Mouse (Mus musculus) olfactory bulb, adult 2 months (tissue): ENCODE results near the gene Rexo2. TPM values are rescaled to one million over a fixed set of nuclear protein-coding genes. Genes with fewer than 3 reads are reported as not detected.
"Not testable (repeated sequence)": the region's sequence is repeated elsewhere in the genome, so short reads cannot be mapped to it uniquely, and the experiment has no call there.

Experiments used
- H3K27ac ChIP-seq: fragments of 200-500 bp; 2 replicates; pipeline ENCODE4 v1.5.1; 2012; ENCODE audit warnings: low read depth, low read length; ENCODE audit not compliant: insufficient read depth
- H3K4me1 ChIP-seq: fragments of 200-500 bp; 2 replicates; pipeline ENCODE4 v1.6.1; 2012; ENCODE audit warnings: low read length; ENCODE audit not compliant: control insufficient read depth, insufficient read depth
- H3K4me3 ChIP-seq: fragments of 200-500 bp; 2 replicates; pipeline ENCODE4 v1.5.1; 2012; ENCODE audit warnings: mild to moderate bottlenecking, low read depth, low read length, moderate library complexity; ENCODE audit not compliant: insufficient read depth
- CTCF ChIP-seq: fragments of 200-500 bp; IDR thresholded peaks from 2 replicates; pipeline ENCODE4 v1.5.1; 2012; ENCODE audit warnings: low read depth, mild to moderate bottlenecking, low read length, moderate library complexity; ENCODE audit not compliant: insufficient read depth
- POLR2A ChIP-seq: fragments of 200-500 bp; IDR thresholded peaks from 2 replicates; pipeline ENCODE4 v1.6.1; 2012; ENCODE audit warnings: mild to moderate bottlenecking, low read depth, low read length, moderate library complexity; ENCODE audit not compliant: insufficient read depth
- WGBS: fragments of 180-500 bp; shearing (Covaris S2); methylation state at CpG from one replicate; pipeline ENCODE4 v1.1.7; 2018; 5-methylcytosine and 5-hydroxymethylcytosine counted together
- polyA plus RNA-seq: library from polyadenylated mRNA; stranded (reverse); fragments of >200 nt; gene quantifications from 2 replicates; pipeline ENCODE4 v1.2.4, GENCODE M21; 2012; ENCODE audit warnings: low replicate concordance; ENCODE audit not compliant: missing spikeins, insufficient read depth, insufficient read length

The Rexo2 gene
- not detected in 2 replicates for polyA plus RNA-seq

DNA sequence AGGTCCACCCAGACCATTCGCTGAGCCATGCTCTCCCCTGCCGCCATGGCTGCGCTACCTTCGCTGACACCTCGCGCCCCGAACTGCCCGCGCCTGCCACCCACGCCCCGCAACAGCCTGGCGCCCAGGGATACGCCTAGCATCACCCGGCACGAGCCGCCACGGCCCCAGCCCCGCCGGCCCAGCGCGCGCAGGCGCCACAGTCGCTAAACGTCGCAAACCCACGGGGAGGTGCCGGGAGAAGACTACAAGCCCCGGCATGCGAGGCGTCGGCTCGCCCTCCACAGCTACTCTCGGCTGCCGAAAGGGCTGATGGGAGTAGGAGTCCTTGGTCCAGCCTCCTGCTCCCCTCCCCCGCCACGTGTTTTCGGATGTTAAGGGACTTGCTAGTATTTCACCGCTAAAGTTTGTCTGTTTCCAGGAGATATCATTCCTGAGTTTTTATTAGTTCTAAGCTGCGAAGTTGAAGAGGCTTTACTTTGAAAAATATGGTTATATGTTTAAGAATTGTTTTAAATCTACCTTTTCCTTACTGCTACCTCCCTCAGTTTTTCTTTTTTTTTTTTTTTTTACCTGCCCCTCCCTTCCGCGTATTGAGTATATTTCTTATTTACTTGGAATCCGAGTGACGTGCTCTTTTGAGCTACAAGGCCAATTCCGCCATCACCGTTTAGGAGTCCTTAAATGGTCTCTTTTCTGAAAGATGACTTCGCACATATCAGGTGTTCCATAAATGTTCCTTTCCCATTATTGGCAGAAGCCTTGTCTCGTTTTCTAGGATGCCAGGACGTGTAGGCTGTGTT, at the start of gene Rexo2:
Gene Rexo2, minus strand, starts transcription at position 213 of the 803 bp plus-strand sequence.
- Histone ChIP-seq H3K27ac (no peak within 1 kb of the TSS; the same call in none of the 2 replicates), H3K4me1 (no peaks in the 10 kb centered on the region), H3K4me3 (peak within 1 kb of the TSS; percentile 99)
- 1% methylated on average over 49 of the region's 49 CpGs for WGBS
- TF ChIP-seq POLR2A (no peak), CTCF (no peak)

DNA sequence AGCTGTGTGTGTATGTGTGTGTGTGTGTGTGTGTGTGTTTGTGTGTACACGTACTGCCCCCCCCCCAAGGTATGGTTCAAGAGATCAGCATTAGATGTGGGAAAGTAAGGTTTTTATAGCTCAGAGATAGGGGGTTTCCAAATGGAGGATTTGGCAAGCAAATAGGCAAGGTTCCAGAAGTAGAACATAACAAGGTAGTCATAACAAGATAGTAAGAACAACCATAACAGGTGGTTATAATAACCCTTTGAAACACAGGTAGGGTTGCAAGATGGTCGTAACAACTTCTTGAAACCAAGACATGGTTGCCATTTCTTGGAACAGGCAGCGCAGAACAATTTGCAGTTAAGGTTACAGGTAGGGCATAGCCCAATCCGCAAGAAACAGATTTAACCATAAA, 46.1 kb upstream of the Rexo2 start:
- no peak overlapping the region for H3K4me3 ChIP-seq
- TF ChIP-seq POLR2A (no peak), CTCF (no peak)
- 96% methylated on average over 4 of the region's 4 CpGs for WGBS
- no peaks in the 10 kb centered on the region for H3K4me1 ChIP-seq
- no peak overlapping the region for H3K27ac ChIP-seq

DNA sequence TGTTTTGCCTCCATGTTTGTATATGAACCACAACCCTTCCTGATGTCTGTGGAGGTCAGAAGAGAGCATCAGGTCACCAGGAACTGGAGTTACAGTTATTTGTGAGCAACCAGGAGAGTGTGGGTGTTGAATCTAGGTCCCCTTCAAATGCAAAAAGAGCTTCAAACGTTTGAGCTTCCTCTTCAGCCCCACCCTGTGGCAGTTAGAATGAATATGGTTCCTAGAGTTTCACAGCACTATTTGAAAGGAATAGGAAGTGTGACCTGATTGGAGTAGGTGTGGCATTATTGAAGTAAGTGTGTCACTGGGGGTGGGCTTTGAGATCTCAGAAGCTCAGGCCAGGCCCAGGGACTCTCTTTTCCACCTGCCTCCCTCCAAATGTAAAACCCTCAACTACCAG, 45.1 kb upstream of the Rexo2 start:
- whole genome bisulfite sequencing, result 3% methylated on average over 1 of the region's 1 CpGs
- TF ChIP-seq CTCF (no peak), POLR2A (no peak)
- Histone ChIP-seq H3K4me3 (no peak overlapping the region), H3K27ac (no peak overlapping the region), H3K4me1 (no peaks in the 10 kb centered on the region)

DNA sequence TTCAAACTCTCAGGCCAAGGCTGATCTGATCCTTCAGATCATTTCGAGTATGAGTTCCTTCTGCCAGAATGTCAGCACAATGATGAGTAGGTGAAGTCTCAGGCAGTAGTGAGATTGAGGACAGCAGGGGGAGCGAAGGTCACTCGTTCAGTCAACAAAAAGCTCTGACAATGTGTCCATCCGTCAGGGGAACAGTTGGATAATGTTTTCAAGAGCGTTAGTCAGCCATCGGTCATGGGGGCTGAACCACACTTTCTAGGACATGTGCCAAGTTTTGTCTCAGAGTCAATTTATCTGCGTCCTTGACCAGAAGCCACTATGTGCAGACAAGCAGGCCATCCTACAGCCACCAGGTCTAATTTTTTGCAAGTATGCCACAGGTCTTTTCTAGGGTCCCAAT, 40.0 kb upstream of the Rexo2 start:
- WGBS, result 49% methylated on average over 5 of the region's 7 CpGs
- not testable (repeated sequence) for H3K4me1 ChIP-seq, H3K27ac ChIP-seq, H3K4me3 ChIP-seq

DNA sequence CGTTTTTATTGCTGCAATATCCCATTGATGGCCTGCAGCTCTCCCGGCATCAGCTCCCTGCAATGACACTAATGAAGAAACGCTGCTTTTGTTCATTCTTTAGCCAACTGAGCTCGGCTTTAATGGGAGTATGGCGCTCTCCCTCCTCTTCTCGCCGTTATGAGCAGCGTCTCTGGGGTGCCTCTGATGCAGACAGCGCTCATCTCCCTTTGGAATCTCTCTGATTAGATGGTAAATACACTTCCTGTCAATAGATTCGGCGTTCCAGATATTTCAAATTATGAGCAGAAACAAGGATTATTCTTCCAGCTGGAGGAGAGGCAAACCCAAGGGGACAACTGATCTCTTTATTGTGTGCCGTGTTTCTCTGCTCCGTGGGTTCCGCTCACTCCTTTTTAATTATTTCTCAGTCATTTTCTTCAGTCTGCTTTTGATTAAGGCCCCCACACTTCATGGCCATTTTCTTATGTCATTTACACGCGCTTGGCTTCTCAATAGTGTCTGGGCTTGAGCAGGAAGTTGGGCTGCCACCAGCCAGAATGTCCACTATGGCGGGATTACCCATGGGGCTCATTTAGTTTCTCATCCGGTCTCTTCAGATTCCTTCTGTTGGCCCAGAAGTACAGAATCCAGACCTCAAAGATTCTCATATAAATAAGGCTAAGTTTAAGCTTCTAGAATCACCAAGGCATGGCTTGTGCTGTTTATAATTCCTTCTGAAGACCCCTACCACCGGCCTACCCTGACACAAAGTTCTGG, 37.1 kb upstream of the Rexo2 start:
- Histone ChIP-seq H3K4me3 (no peak overlapping the region), H3K27ac (no peak overlapping the region), H3K4me1 (no peaks in the 10 kb centered on the region)
- 27% methylated on average over 19 of the region's 19 CpGs for WGBS
- no peak for TF ChIP-seq POLR2A
- TF ChIP-seq CTCF, result no peak

DNA sequence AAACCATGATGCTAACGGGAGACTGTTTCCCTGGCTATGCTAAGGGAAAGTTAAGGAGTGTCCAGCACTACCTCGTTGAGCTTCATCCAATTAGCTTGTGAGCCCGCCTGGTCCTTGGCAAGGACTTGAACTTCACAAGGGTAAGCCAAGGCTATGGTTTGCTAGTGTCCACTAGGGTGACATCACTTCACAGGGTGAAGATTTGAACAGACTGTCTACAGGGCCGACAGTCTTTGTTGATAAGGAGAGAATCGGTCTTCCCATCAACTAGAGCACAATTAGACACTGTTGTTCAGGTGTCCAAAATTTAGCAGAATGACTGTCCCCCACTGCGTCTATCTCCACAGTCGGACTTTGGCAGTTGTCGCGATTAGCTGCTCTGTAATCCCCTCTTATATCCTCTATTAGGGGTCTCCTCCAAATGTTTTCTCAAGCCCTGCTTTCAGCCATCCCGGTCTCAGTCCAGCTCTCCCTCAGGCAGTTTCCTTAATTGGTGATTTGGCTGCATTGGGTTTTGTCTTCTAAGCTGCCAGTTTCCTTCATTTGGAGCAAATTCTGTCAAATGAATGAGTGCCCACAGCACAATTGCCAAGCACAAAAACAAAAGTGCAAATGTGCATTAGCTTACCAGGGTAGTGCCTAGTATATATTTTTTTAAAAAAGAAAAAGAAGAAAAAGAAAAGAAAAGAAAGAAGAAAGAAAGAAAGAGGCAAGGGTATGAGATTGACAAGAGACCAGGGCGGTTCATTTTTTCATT, 36.4 kb upstream of the Rexo2 start:
- Histone ChIP-seq H3K27ac (no peak overlapping the region), H3K4me1 (no peaks in the 10 kb centered on the region), H3K4me3 (no peak overlapping the region)
- 43% methylated on average over 11 of the region's 11 CpGs for WGBS
- TF ChIP-seq POLR2A (no peak), CTCF (no peak)

DNA sequence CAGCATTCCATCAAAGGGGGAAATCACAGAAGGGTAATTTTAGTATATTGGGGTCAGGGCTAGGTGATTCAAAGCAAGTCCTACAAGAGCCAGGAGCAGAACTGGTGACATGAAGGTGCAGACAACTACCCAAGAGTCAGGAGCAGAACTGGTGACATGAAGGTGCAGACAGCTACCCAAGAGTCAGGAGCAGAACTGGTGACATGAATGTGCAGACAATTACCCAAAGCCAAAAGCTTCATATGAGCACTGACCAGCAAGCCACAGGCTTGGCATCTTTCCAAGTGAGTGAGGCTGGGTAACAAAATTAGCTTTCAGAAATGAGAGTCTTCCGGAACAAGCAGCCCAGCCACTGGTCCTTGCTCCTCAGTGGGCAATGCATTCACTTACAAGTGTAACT, 34.9 kb upstream of the Rexo2 start:
- H3K4me1 ChIP-seq, result no peaks in the 10 kb centered on the region

DNA sequence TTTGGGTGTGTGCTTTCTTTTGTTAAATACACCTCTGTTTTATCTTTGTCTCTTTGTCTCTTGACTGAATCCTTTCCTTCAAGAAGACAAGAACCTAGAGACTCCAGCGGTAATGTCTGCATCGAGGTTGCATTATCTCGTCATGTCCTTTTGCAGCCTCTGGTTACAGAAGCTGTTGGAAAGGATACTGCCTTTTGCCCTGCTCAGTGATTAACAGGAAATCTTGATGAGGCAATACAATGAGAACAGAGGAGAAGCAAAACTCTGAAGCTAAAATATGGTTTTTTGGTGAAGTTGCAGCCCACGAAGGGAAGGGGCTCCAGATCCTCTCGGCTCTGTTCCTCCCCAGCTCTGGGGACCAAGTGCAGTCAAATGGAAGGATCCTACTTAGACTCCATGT, 29.7 kb upstream of the Rexo2 start:
- no peak overlapping the region for H3K27ac ChIP-seq
- TF ChIP-seq CTCF, result no peak
- no peak for TF ChIP-seq POLR2A
- 82% methylated on average over 5 of the region's 5 CpGs for WGBS
- no peak overlapping the region for H3K4me3 ChIP-seq
- H3K4me1 ChIP-seq, result no peaks in the 10 kb centered on the region

More for the DNA sequence above, 34.9 kb upstream of the Rexo2 start:
- Histone ChIP-seq H3K27ac (no peak overlapping the region), H3K4me3 (no peak overlapping the region)
- TF ChIP-seq CTCF, result no peak
- WGBS, result 67% methylated on average over 1 of the region's 1 CpGs

DNA sequence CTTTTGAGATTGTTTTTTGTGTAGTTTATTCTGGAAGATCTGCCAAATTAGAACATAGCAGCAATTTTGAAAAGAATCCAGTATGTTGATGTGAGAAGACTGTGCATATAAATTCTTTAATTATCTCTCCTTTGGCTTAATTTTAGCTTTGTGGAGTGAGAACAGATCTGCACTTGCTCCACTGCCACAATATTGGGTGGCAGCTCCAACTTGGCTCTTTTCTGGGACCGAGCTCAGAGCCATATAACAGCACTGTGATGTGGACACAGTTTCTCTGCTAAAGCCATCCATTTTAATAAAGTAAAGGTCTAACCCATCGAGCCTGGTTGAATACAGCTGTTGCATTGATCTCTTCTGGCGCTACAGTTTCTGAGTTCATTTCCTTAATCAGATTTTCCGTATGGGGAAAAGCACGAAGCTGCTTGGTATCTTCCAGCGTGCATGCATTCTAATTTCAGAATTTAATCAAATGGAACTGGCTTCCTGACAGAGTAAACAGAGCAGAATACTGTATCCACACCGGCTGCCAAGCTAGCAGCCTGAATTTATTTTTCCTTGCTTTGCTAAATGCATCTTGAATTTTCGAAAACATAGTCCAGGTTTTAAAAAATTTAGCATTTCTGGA, 24.4 kb upstream of the Rexo2 start:
- Histone ChIP-seq H3K4me1 (no peaks in the 10 kb centered on the region), H3K27ac (no peak overlapping the region), H3K4me3 (no peak overlapping the region)
- no peak for TF ChIP-seq CTCF
- TF ChIP-seq POLR2A, result no peak
- 33% methylated on average over 8 of the region's 8 CpGs for WGBS
